Mouse (Mus musculus): Measurements from ENCODE around the gene BC052040.
A peak's percentile ranks its signal among the peaks of the same experiment; 100 is the strongest.

BC052040 gene

DNA sequence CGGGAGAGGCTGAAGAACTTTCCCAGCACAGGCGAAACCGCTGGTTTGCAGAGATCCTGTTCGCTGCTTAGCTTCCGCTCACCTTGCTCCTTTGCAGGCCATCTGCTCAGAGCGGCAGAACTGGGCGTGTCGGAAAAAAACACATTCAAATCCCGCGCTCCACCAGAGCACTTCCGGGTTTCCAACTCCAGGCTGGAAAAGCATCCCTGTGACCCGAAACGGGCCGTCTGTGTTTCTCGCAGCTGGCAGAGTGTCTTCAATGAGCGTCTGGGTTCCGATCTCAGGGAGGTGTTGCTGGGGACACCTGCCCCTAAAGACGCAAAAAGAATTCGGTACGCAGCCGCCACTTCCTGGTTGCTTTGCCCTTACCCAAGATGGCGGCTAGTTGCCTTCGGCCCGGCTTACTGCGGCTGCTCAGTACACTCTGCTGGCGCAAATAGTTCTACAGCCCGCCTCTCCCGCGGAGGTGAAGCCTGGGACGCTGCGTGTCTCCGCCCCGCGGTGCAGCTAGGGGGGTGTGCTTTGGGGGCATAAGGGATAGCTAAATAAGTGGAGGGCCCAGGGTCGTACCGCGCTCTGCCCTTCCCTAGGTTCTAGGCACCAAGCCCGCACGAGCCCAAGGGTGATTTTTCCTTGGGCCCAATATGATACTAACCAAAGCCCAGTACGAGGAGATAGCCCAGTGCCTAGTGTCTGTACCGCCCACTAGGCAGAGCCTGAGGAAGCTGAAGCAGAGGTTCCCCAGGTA, at the start of gene BC052040:
Gene BC052040, plus strand, starts transcription at position 476 of the 748 bp plus-strand sequence.
- peak; percentile 84 for DNase-seq (ENCODE audit: low read depth)

DNA sequence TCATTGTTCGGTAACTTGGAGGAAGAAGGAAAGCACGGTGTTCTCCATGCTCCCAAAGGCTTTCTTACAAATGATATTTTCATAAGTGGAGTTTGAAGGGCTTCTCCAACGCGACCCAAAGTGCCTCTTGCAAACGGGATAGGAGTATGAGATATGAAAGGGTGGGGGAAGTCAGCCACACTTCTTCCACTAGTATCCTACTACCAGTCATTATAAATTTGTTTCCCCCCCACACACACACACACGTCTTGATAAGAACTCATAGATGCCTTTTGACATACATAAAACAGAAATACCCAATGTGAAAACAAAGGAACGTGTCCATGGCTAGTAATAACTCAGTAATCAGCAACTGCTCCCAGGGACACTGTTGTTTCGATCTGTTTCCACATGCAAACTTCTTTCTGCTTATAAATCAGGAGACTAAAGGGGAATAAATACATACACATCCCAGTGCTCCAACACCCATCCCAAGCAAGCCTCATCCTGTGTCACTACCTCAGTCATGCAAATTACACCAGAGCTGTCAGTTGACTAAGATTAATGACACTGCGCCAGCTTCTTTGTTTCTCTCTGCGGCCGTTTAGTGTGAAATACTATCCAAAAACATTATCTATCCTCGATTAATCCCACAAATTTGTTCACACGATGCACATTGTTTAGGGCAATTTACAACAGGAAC, 43.4 kb upstream of the BC052040 start:
- no peak for DNase-seq (ENCODE audit: low read depth)

DNA sequence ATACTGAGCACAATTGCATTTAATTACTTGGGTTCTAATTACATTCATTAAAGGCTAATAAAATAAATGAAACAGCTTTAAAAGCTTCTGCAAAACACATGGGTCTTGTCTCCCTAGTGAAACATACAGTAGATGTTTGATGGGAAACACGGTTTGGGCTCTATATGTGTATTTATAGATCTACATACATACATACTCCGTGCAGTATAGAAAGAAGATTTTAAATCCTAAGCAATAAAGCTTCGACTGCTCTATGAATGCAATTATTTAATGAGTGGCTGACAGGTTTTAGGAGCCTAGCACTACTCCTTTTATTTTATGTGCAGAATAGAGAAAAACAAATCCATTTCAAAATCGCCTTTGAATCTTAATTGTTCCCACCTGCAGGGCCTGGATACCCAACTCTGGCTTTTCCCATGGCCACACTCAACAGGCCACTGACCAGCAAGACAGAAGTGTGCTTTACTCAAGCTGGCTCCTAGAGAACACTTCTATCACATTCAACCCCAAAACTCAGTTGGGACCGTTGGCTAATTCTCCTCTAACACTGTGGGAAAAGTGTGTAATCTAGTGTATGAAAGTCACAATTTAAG, 42.7 kb upstream of the BC052040 start:
- DNase-seq (ENCODE audit: low read depth): no peak

DNA sequence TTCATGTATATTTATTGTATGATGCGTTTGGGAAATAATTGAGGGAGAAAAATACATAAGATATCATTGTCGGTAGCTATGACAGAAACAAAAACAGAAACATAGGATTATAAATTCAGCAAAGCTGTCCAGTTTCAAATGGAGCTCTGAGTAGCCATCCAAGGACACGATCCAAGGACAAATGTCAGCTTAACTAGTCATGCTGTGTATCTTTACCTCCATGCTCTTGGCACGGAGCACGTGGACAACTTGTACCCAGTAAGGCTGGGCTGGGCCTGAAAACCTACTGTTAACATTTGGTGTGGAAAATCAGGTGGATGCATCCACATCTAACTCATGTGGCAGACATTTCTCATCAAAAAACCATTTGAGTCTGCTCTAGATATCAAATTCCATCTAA, 41.8 kb upstream of the BC052040 start:
- no peak for DNase-seq (ENCODE audit: low read depth)

DNA sequence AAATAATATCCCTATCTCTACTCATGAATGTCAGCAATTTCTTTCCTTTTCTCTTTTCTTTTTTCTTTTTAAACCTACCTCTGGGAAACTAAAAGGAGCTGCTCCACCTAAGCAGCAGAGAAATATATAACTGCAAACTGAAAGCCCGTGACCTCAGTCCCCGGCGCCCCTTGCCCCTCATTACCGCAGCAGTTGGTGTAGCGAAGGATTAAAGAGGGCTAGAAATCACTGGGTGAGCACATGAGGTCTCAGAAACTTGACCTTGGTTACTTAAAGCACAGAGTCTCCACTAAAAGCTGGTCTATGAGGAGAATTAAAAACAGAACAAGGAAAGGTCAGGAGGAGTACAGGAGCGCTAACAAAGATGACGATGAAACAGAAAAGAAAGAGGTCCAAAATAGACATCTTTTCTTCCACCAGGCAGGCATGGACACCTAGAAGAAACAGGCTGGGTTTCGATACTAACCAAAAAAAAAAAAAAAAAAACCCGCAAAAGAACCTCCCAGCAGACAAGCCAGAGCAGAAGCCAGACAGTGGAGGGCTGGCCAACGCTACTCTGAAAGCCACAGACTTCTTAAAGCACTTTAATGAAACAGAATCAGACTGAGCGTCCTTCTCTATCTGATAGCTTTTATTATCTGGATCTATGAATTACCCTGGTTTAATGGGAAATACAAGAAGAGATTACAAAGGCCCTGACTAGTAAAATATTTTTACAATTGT, 39.0 kb upstream of the BC052040 start:
- no peak for DNase-seq (ENCODE audit: low read depth)

DNA sequence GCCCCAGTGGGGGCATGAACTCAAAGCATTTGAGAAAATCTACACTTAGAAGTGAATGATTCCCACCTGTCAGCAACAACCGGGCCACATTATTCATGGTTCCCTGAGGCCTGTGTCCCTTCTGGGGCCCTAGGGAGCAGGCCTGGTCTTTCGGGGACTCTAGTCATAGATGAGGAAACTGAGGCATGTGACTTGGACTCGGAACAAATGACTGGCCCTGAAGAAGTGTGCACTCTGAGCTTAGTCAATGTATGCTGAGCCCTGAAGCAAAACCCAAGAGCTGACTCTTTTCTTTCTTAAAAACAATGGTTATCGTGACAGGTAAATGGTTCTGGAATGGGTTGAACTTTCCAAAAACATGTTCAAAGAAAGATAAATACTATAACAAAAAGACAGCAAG, 38.3 kb upstream of the BC052040 start:
- DNase-seq (ENCODE audit: low read depth): no peak

DNA sequence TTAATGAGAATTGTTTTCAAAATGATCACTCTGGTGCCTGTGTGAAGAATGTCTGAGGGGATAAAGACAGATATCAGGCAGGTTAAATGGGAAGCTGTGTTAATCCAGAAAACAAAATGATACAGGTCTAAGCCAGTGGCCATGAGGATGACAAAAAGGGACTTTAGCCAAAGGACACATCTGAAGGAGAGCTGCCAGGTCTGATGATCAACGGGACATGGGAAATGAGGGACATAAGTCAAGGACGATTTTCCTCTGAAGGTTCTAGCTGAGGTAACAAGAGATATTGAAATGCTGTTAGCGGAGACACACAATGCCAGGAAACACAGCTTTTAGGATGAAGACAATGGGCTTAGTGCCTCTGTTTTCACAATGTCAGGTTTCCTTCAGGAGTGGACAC, 29.6 kb upstream of the BC052040 start:
- no peak for DNase-seq (ENCODE audit: low read depth)

DNA sequence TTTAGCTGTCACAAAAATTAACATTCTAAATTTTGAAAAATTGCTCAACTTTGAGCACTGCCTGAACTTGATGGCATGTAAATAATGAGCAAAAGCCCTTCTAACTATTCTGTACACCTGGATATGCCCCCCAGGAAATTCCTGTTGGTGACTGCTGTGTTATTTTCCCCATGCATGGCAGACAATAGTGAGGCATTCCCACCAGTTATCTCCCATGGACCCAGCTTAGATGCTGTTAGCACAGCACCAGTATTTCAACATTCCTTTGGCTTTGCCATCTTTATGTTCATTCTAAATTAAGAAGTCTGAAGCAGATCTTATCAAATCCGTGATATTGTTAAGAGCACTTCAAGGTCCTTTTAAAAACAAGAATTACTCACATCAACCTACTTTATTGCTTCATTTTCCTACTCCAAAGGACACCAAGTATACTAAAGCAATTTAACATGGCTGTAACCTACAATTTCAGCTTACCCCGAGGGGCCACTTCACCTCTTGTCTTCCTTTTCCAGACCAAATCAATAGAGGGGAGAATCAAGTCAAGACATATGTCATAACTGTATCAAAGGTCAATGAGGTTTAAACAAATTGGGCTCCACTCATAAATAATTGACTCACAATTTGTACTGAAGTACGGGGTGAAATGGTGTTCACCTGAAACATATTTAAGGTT, 19.2 kb upstream of the BC052040 start:
- DNase-seq (ENCODE audit: low read depth): no peak

DNA sequence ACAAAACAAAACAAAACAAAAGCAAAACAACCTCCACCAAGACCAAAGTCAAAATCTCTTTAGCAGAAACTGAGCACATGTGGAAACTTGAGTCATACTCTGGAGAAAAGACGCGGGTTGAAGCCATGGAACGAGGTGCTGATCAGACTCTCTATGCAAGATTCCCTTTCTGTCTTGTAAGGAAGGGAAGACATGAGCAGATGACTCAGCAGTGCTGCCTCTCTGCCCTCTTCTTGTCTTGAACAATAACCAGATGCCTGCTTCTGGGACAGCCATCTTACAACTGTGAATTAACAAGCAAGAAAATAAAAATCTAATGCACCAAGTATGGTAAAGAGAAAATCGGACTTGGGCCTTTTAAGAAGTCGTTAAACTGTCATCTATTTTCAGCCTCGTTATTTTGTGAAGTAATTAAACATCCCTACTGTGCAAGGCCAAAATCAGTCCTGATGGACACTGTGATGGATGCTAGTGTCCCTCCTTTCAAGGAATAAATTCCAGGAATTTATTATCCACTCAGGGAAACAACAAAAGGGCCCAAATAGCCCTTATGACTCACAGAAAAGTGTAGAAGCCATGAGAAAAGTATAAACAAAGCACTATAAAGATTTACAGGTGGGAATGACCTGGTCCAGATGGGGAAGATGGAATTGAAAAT, 18.0 kb upstream of the BC052040 start:
- DNase-seq (ENCODE audit: low read depth): no peak

DNA sequence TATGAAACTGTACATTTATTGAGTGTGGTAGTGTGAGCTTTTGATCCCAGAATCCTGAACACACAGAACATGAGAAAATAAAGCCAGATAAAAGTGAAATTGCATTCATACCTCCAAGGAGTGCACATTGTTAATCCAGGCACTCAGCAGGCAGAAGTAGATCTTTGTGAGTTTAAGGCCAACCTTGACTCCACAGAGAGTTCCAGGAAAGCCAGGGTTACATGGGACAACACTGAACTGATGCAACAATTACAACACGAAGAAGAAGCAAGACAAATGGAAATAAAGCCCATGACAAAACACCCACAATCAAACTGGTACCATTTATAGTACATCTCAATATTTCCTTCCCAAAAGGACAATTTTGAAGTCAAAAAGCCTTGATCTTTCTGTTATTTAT, 9.5 kb upstream of the BC052040 start:
- no peak for DNase-seq (ENCODE audit: low read depth)

DNA sequence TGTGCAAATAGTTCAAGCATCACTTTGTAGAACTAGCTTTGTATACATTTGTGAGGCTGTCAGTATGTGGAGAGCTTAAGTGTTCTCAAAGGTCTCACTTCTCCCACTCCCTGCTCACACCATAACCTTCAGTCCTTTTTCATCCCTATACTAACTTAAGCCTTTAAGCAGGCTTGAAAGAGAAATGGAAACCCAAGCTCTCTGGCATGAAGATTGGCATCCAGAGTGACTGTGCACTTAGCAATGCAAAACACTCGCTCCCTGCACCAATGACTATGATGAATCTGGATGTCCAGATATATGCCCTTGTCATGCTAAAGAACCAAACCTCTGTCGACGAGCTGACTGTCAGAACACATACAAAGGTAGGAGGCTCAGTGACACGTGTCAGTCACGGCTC, 6.7 kb upstream of the BC052040 start:
- DNase-seq (ENCODE audit: low read depth): no peak

DNA sequence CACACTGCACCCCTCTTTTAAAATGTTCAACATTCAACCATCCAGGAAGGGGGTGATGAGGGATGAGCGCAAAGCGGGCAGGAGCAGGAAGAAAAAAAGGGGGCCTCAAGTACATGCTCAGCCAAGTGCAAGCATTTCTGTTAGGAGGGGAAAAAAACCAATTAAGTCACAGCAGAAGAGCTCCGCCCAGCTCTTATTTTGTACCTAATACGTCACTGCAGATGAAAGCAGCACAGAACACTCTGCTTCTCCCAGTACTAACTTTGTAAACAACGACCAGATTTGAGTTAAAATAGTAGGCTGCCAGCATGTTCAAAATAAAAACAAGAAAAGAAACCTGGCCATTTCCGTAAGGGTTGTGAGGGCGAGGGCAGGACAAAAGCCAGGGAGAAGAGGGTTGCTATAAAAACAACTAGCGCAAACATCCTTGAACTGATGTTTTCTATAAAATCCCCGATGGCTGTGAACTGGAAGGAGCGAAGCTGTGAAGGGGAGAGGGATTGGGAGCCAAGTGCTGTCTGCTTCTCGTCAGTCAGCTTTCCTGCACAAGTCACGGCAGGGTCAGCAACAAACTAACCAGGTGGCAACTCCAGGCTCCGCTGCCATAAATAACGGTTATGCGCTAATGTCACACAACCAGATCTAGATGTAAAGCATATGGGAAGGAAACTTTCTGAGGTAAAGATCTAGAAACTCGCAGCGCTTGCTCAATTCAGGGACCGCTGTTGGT, 2.2 kb upstream of the BC052040 start:
- no peak for DNase-seq (ENCODE audit: low read depth)

DNA sequence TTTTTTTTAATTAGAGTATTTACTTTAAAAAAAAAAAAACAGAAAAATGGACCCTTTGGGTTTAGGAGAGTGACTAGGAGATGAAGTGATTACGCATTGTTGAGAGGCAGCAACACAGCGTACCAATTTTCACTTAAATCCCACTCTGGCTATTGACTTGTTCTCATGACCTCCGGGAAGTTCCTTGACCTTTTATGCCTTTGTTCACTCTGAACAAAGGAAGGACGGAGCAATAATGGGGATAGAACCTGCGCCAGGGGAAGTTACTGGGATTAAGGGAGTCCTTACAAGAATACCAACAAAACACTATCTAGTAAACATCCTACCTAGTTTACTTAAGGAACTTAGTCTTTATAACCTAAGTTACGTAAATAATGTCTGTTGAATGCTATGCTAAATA, 1.5 kb upstream of the BC052040 start:
- DNase-seq (ENCODE audit: low read depth): no peak

DNA sequence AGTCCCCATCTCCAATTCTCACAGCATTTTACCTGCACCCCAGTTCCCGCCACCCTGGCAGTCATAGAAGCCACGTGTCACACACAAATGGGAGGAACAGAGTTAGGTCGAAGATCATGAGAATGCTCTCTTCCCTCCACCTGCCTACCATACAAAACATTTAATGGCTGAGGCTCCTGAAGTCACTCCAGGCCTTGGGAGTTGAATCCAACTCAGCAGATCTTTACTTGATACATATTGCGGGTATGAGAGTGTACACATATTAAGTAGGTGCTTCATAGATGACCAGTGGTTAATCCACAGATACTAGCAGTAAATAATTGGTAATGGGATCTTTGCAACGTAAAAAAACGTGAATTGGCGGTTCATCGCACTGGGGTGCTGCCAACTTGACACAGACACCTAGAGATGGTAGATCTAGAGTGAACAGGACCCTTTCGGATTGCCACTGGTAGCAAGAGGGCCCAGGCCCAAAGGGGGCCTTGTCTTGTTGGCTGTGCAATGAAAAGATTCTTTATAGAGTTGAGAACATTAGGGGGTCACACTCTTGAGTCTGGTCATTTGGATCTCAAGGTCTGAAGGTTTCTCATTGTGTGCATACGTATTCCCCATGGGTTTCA, 583 bp downstream of the BC052040 start:
- DNase-seq (ENCODE audit: low read depth): no peak

DNA sequence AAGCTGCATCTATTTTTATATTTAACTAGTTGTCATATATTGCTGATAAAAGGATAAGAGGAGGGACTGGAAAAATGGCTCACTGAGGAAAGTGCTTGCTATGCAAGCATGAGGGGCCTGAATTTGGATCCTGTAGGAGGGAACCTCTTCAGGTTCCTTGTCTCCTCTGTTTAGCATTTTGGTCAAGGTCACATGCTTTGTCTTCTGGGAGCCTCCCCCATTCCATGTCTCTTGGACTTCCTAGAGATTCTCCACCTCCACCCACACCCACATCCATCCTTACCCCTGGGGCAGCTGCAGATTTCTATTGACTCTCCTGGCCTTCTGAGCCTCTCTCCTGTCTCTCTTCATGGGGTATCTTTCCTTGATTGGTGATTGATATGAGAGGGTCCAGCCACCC, 2.3 kb downstream of the BC052040 start:
- DNase-seq (ENCODE audit: low read depth): no peak

DNA sequence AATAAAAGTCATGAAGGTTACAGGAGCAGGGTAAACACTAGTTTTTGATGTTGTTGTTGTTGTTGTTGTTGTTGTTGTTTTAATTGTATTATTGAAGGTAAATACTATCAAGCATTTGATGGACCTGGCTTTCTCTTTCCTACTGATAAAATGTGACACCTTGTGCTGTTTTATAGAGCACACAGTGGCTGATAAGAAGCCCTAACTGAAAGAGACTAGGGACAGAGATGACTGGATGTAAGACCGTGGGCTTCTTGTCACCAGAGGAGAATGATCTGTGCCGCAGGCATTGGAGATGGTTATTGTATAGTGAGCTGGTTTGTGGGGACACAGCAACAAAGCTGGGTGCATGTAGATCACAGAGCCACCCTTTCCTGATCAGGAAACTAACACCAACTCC, 9.1 kb downstream of the BC052040 start:
- no peak for DNase-seq (ENCODE audit: low read depth)

DNA sequence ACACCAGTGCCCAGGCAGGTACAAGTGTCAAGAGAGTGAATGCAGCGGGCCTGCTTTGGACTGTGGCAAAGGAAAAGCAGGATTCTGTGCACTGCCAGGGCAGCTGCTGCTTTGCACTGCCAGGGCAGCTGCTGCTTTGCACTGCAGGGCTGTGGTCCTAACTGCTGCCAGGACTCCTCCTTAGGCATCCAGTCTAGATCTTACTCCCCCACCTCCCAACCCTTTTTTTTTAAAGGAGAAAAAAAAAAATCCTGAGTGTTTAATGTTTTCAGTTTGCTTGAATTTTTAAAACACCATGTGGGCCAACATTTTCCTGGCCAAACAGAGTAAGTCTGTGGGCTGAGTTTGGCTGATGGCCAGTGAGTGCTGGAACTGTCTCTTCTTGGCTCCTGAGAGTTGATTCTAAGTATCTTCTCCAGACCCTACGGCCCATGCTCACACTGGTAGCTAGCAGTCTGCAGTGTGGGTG, 11.2 kb downstream of the BC052040 start:
- DNase-seq (ENCODE audit: low read depth): no peak

DNA sequence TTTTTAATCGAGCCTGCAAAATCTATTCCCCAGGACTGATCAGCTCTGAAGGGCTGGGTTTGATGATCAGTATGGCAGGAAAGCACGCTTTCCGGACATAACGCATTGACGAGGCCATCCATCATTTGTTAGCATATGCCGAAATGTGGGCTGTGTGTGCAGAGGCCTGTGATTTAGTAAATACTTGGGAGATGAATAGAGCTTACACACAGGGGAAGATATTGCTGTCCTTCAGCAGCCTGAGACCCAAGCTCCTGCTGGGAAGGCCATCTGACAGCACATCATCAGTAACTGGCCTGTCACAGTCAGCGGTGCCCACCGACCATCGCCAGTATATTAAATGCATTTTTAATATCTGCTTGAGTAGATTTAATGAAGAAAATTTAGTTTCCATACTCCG, 15.5 kb downstream of the BC052040 start:
- DNase-seq (ENCODE audit: low read depth): no peak

DNA sequence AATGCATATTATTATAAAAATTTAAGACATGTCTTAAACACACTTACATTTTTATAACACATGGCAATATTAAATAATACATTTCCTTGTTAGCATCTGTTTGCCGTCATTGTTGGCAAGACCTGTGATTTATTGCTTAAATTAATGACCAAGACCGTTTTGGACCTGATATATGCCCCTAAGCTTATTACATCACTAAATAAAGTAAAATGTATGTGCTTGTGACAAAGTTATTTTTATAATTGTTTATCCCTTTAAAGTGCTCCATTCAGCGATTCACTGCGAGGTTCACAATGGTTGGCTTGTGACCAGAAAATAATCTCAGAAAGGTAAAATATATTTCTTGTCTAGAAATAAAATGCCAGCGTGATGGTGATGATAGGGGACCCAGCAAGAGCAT, 16.8 kb downstream of the BC052040 start:
- DNase-seq (ENCODE audit: low read depth): no peak

DNA sequence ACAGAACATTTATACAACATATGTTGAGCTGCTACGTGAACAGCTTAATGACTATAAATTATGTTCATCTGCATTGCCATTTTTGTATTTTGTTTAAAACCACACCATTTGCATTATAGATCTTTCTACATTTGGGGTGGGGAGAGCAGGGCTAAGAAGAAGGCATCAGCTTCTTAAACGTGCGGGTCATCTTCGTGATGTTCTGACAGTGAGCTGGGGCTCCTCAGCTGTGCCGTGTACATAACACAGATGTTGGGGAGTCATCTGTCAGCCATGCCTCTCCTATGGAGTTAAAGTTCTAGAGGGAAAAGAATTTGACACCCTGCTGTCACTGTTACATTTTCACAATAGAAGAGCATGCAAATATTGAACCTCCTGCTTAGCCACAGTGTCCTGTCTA, 19.2 kb downstream of the BC052040 start:
- DNase-seq (ENCODE audit: low read depth): no peak

All from c-Kit-positive CD71-positive TER-119-negative erythroid progenitor cells, embryonic 14.5 days (primary cell).